Mouse (Mus musculus): ENCODE data around the gene Hpgd. TPM values are rescaled to one million over a fixed set of nuclear protein-coding genes. Genes with fewer than 3 reads are reported as not detected.

Gene Hpgd
- polyA plus RNA-seq, 1 experiment from 2014 or later, result 21.9 TPM

DNA sequence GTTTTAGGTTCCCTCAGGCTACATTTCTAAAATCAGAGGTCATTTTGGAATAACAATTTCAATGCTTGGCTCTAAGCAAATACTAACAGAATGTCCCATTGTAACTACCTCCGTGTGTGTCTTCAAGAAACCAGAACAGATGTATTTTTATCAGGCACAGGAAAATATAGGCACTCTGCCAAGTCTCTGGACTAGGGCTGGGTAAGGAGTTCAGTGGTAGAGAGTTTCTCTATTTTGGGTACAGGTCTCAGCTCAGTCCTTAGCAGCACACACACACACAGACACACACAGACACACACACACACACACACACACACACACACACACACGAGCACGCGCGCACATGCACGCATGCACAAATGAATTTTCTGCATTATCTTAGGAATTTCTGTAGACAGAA is 49.1 kb downstream of the Hpgd start:
- no peaks in the 10 kb centered on the region for H3K36me3 ChIP-seq (ENCODE audit: control insufficient read depth, insufficient read depth, low read length)
- 73% methylated on average over 6 of the region's 6 CpGs for WGBS
- 0 out of 2 replicates have a peak, but pooled peaks have one; percentile 54 for ATAC-seq (ENCODE audit: low FRiP score, low TSS enrichment)
- H3K27ac ChIP-seq (ENCODE audit: low read depth, low read length), result no peak overlapping the region
- H3K4me2 ChIP-seq (replicated peaks; ENCODE audit: low read depth, low read length), result no peak overlapping the region
- no peaks in the 10 kb centered on the region for H3K27me3 ChIP-seq (ENCODE audit: control insufficient read depth, insufficient read depth, low read length)
- no peak overlapping the region for H3K9ac ChIP-seq (ENCODE audit: low read depth, low read length)
- H3K9me3 ChIP-seq (ENCODE audit: control insufficient read depth, low read length), result no peaks in the 10 kb centered on the region
- H3K4me3 ChIP-seq (ENCODE audit: low read length), result no peak overlapping the region
- 0 out of 2 replicates have a peak, but pooled peaks cover 5% of the 10 kb centered on the region for H3K4me1 ChIP-seq (ENCODE audit: control insufficient read depth, insufficient read depth, low read length)

DNA sequence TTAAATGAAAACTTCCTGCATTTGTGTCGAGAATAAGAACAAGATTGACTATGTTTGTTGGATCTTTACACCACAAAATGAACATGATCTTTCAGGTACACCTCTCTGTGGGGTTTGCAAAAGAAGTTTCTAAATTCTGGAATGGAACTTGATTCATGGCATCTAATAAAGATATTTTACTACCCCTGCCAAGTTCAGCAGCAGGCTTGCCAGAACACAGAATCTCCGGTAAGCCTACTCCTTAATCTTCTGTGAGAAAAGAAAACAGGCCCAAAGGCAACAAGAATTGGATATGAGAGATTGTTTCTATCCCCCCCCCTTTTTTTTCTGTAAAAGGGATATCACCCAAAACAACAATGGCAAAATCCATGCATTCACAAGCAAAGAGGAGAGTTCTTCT is 49.6 kb downstream of the Hpgd start:
- H3K9ac ChIP-seq (ENCODE audit: low read depth, low read length), result no peak overlapping the region
- no peak overlapping the region for H3K4me3 ChIP-seq (ENCODE audit: low read length)
- WGBS, result 17% methylated on average over 2 of the region's 2 CpGs
- H3K36me3 ChIP-seq (ENCODE audit: control insufficient read depth, insufficient read depth, low read length), result no peaks in the 10 kb centered on the region
- H3K4me2 ChIP-seq (replicated peaks; ENCODE audit: low read depth, low read length), result no peak overlapping the region
- 0 out of 2 replicates have a peak, but pooled peaks cover 5% of the 10 kb centered on the region for H3K4me1 ChIP-seq (ENCODE audit: control insufficient read depth, insufficient read depth, low read length)
- no peaks in the 10 kb centered on the region for H3K9me3 ChIP-seq (ENCODE audit: control insufficient read depth, low read length)
- H3K27me3 ChIP-seq (ENCODE audit: control insufficient read depth, insufficient read depth, low read length), result no peaks in the 10 kb centered on the region
- H3K27ac ChIP-seq (ENCODE audit: low read depth, low read length), result no peak overlapping the region
- peak; percentile 68; the same call in 1 of the 2 replicates for ATAC-seq (ENCODE audit: low FRiP score, low TSS enrichment)

DNA sequence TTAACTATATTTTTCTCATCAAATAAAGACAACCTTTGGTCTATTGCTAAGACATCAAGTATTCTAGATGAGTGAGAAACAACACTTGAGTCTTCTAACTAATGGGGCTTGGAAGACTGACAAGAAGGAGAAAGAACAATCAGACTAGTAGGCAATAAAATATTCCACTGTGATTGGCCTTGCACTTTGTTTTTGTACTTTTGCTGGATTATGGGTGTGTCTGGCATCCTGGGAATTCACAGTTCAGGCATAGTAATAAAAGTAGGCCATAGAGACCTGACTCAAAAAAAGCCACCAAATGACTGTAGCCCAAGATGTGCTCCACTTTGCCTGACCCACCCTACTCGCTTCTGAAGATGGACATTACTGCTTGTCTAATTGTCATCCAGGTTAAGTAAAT is 50.0 kb downstream of the Hpgd start:
- no peaks in the 10 kb centered on the region for H3K36me3 ChIP-seq (ENCODE audit: control insufficient read depth, insufficient read depth, low read length)
- no peak overlapping the region for H3K27ac ChIP-seq (ENCODE audit: low read depth, low read length)
- WGBS, result 28% methylated on average over 1 of the region's 1 CpGs
- H3K4me2 ChIP-seq (replicated peaks; ENCODE audit: low read depth, low read length), result no peak overlapping the region
- H3K9ac ChIP-seq (ENCODE audit: low read depth, low read length), result no peak overlapping the region
- 0 out of 2 replicates have a peak, but pooled peaks cover 5% of the 10 kb centered on the region for H3K4me1 ChIP-seq (ENCODE audit: control insufficient read depth, insufficient read depth, low read length)
- ATAC-seq (ENCODE audit: low FRiP score, low TSS enrichment), result peak; percentile 55; the same call in 1 of the 2 replicates
- no peak overlapping the region for H3K4me3 ChIP-seq (ENCODE audit: low read length)
- H3K27me3 ChIP-seq (ENCODE audit: control insufficient read depth, insufficient read depth, low read length), result no peaks in the 10 kb centered on the region
- no peaks in the 10 kb centered on the region for H3K9me3 ChIP-seq (ENCODE audit: control insufficient read depth, low read length)

DNA sequence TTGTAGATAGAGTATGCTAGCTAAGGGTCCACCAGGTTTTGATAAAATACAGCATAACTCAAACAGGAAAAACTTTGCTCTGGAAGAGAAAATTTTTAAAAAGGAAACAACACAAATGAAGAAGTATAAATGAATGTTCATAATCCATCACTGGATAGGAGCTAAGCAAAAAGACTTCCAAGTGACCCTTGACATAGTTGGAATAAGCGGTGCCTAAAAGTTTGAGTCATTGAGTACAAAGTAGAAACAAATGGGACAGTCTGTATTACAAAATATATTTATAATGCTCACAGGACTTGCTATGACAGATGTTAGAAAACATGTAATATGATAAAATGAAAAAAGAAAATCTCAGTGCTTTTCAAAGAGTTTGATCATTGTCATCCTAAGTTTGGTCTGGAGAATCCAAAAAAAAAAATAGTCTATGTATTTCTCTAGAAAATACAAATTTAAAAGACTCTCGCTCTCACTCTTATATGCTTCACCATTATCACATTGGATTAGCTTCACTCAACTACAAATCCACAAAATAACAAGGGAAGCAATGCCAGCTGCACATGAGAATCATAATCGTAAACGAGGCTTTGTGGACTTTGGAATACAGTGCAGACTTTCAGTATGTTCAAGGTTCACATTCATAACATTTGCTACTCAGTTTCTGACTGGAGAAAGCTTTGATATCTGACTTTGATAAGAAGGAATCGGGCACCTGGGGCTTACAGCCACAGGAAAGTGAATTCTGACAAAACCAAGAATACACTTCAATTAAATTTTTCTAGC is 51.4 kb downstream of the Hpgd start:
- H3K9me3 ChIP-seq (ENCODE audit: control insufficient read depth, low read length), result no peaks in the 10 kb centered on the region
- no peak overlapping the region for H3K4me3 ChIP-seq (ENCODE audit: low read length)
- H3K9ac ChIP-seq (ENCODE audit: low read depth, low read length), result no peak overlapping the region
- no peaks in the 10 kb centered on the region for H3K36me3 ChIP-seq (ENCODE audit: control insufficient read depth, insufficient read depth, low read length)
- H3K27me3 ChIP-seq (ENCODE audit: control insufficient read depth, insufficient read depth, low read length), result no peaks in the 10 kb centered on the region
- ATAC-seq (ENCODE audit: low FRiP score, low TSS enrichment), result no peak
- 0 out of 2 replicates have a peak, but pooled peaks cover 5% of the 10 kb centered on the region for H3K4me1 ChIP-seq (ENCODE audit: control insufficient read depth, insufficient read depth, low read length)
- 87% methylated on average over 5 of the region's 5 CpGs for WGBS
- H3K4me2 ChIP-seq (replicated peaks; ENCODE audit: low read depth, low read length), result no peak overlapping the region
- H3K27ac ChIP-seq (ENCODE audit: low read depth, low read length), result no peak overlapping the region

DNA sequence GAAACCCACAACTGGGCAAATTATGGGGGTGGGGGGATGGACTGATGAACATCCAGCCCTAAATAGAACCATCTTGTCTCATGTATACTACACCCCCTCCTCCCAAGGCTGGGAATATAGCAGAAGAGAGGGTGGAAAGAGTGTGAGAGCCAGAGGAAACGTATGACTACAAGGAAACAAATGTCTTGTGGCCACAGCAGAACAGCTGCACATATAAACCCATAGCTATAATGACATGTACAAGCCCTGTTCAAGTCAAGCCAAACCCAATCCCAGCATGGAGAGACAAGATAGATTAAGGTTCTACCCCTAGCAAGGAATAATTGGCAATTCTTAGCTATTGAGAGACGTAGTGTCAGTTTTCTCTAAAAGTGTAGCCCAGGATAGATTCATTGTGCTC is 68.8 kb downstream of the Hpgd start:
- WGBS, result 90% methylated on average over 2 of the region's 2 CpGs
- Histone ChIP-seq H3K4me2 (replicated peaks; ENCODE audit: low read depth, low read length) (no peak overlapping the region), H3K9ac (ENCODE audit: low read depth, low read length) (no peak overlapping the region)

More for the DNA sequence above, 68.8 kb downstream of the Hpgd start:
- Histone ChIP-seq H3K4me3 (ENCODE audit: low read length) (no peak overlapping the region), H3K27ac (ENCODE audit: low read depth, low read length) (no peak overlapping the region), H3K9me3 (ENCODE audit: control insufficient read depth, low read length) (no peaks in the 10 kb centered on the region), H3K36me3 (ENCODE audit: control insufficient read depth, insufficient read depth, low read length) (no peaks in the 10 kb centered on the region), H3K27me3 (ENCODE audit: control insufficient read depth, insufficient read depth, low read length) (no peaks in the 10 kb centered on the region), H3K4me1 (ENCODE audit: control insufficient read depth, insufficient read depth, low read length) (no peaks in the 10 kb centered on the region)
- ATAC-seq (ENCODE audit: low FRiP score, low TSS enrichment), result no peak

Data from kidney, embryonic 14.5 days (tissue).